Comparison of ENCODE assay signal across 18 mouse cellular contexts in genomic region chr3:51905903-51906302, GRCm38 (mm10).
A peak's percentile ranks its signal among the peaks of the same experiment; 100 is the strongest.
DNase-seq lines count a peak whose midpoint lies in the region; ATAC-seq lines count a peak whose summit lies in the region.
"Had no signal": no experiment of that assay in that cellular context is flagged by ENCODE, and none has a peak within 500 bp of the region (broad histone marks: within the 10 kb centered on the region; RNA-seq: fewer than 3 reads in every experiment).

No protein-coding gene starts in this region.

- H3K4me2 ChIP-seq in midbrain, embryonic 16.5 days (ENCODE audit: low read length), result no peak overlapping the region
- H3K4me2 ChIP-seq in heart, embryonic 14.5 days (ENCODE audit: low read length), result no peak overlapping the region
- H3K4me2 ChIP-seq: embryonic facial prominence, embryonic 13.5 days; liver, embryonic 12.5 days had no signal

- 79% methylated on average over 9 of the region's 9 CpGs for WGBS in midbrain, embryonic 10.5 days
- WGBS in midbrain, embryonic 16.5 days, result 78% methylated on average over 9 of the region's 9 CpGs
- WGBS in heart, embryonic 14.5 days, result 42% methylated on average over 9 of the region's 9 CpGs

- H3K4me1 ChIP-seq in midbrain, embryonic 10.5 days, result peaks cover 66% of the 10 kb centered on the region
- H3K4me1 ChIP-seq in midbrain, embryonic 16.5 days (ENCODE audit: control insufficient read depth, insufficient read depth, low read length), result peaks cover 16% of the 10 kb centered on the region
- peaks cover 20 to 40% of the 10 kb centered on the region in 2 experiments for H3K4me1 ChIP-seq in heart, embryonic 14.5 days (ENCODE audit: control insufficient read depth in 2 of 2, insufficient read depth in 2 of 2, low read length in 2 of 2)

- intact Hi-C loops in heart, postnatal 14 days (cut with DNase I), result no loop called here

- H3K27me3 ChIP-seq in midbrain, embryonic 10.5 days (ENCODE audit: low read depth, poor library complexity, severe bottlenecking), result no peaks in the 10 kb centered on the region
- no peaks in the 10 kb centered on the region for H3K27me3 ChIP-seq in midbrain, embryonic 16.5 days (ENCODE audit: control insufficient read depth, insufficient read depth, low read depth, low read length)
- H3K27me3 ChIP-seq in heart, embryonic 14.5 days (ENCODE audit: control insufficient read depth, insufficient read depth, low read length), result no peaks in the 10 kb centered on the region
- H3K27me3 ChIP-seq in splenic B cell, adult 2 months (ENCODE audit: control insufficient read depth, insufficient read depth, low read length, poor library complexity, severe bottlenecking), result no peaks in the 10 kb centered on the region
- H3K27me3 ChIP-seq: embryonic facial prominence, embryonic 13.5 days; liver, embryonic 12.5 days had no signal

- no peaks in the 10 kb centered on the region for H3K36me3 ChIP-seq in midbrain, embryonic 10.5 days
- no peaks in the 10 kb centered on the region for H3K36me3 ChIP-seq in midbrain, embryonic 16.5 days (ENCODE audit: control insufficient read depth, insufficient read depth, low read length)
- H3K36me3 ChIP-seq in heart, embryonic 14.5 days (ENCODE audit: control insufficient read depth, insufficient read depth, low read length), result no peaks in the 10 kb centered on the region
- no peaks in the 10 kb centered on the region for H3K36me3 ChIP-seq in splenic B cell, adult 2 months (ENCODE audit: control insufficient read depth, insufficient read depth, low read length, poor library complexity, severe bottlenecking)
- H3K36me3 ChIP-seq: embryonic facial prominence, embryonic 13.5 days; forebrain, embryonic 10.5 days; limb, embryonic 10.5 days; liver, embryonic 12.5 days had no signal

- ATAC-seq in midbrain, embryonic 16.5 days, result no peak
- no peak for ATAC-seq in heart, embryonic 14.5 days (ENCODE audit: insufficient number of reproducible peaks, insufficient read depth, low FRiP score, low read depth)
- ATAC-seq: liver, embryonic 12.5 days had no signal

- H3K27ac ChIP-seq in midbrain, embryonic 10.5 days (replicated peaks), result 0 out of 2 replicates have a peak overlapping the region, but pooled peaks have one; percentile 38
- no peak overlapping the region for H3K27ac ChIP-seq in midbrain, embryonic 16.5 days (ENCODE audit: low read length)
- H3K27ac ChIP-seq in heart, embryonic 14.5 days (replicated peaks in 1 of 2; ENCODE audit: control insufficient read depth in 1 of 2, insufficient read depth in 1 of 2, low read depth in 2 of 2, low read length in 2 of 2), result peak overlapping the region; percentile 15 to 54
- H3K27ac ChIP-seq: embryonic facial prominence, embryonic 13.5 days; forebrain, embryonic 10.5 days; limb, embryonic 10.5 days; liver, embryonic 12.5 days had no signal

- H3K4me3 ChIP-seq in midbrain, embryonic 10.5 days, result no peak overlapping the region
- H3K4me3 ChIP-seq in midbrain, embryonic 16.5 days (ENCODE audit: low read depth, low read length), result no peak overlapping the region
- no peak overlapping the region for H3K4me3 ChIP-seq in heart, embryonic 14.5 days (ENCODE audit: control insufficient read depth in 1 of 2, insufficient read depth in 1 of 2, low read depth in 1 of 2, low read length in 2 of 2)
- H3K4me3 ChIP-seq: embryonic facial prominence, embryonic 13.5 days; forebrain, embryonic 10.5 days; limb, embryonic 10.5 days; liver, embryonic 12.5 days had no signal

- DNase-seq in heart, adult 11 months, result peak; percentile 79
- DNase-seq in heart, postnatal 14 days, result no peak
- no peak for DNase-seq in midbrain, embryonic 10.5 days (ENCODE audit: low spot score)
- DNase-seq in splenic B cell, adult 2 months (ENCODE audit: low read depth, low spot score), result peak; percentile 33
- DNase-seq in urinary bladder, adult 18-20 months (ENCODE audit: low spot score in 2 of 2), result no peak
- DNase-seq in adipocyte (ENCODE audit: low spot score), result no peak
- DNase-seq: adrenal gland, adult 2 months; cerebellum, adult 2 months; lung, postnatal 36 days; midbrain, embryonic 14.5 days; right cerebral cortex, postnatal 25 days; thymus, adult 2 months had no signal

- H3K9ac ChIP-seq in midbrain, embryonic 16.5 days (ENCODE audit: low read depth, low read length), result no peak overlapping the region
- no peak overlapping the region for H3K9ac ChIP-seq in heart, embryonic 14.5 days (ENCODE audit: low read length)
- H3K9ac ChIP-seq: embryonic facial prominence, embryonic 13.5 days; liver, embryonic 12.5 days had no signal

- no peaks in the 10 kb centered on the region for H3K9me3 ChIP-seq in midbrain, embryonic 10.5 days (replicated peaks)
- H3K9me3 ChIP-seq in midbrain, embryonic 16.5 days (replicated peaks; ENCODE audit: control insufficient read depth, low read length, poor library complexity, severe bottlenecking), result no peaks in the 10 kb centered on the region
- no peaks in the 10 kb centered on the region for H3K9me3 ChIP-seq in heart, embryonic 14.5 days (ENCODE audit: control insufficient read depth, low read length)
- H3K9me3 ChIP-seq: embryonic facial prominence, embryonic 13.5 days; forebrain, embryonic 10.5 days; limb, embryonic 10.5 days; liver, embryonic 12.5 days had no signal

Comparison
In these comparisons a context has a peak if more than half of its experiments do, and no peak if none do; other contexts are left out.
1. DNase-seq: peak in heart, adult 11 months (single experiment) and splenic B cell, adult 2 months (single experiment); none in heart, postnatal 14 days (0 of 2), midbrain, embryonic 10.5 days (single experiment), urinary bladder, adult 18-20 months (0 of 2) and adipocyte (single experiment).